Mouse (Mus musculus) myocyte (in vitro differentiated cells): ENCODE results near the gene Habp2.

ENCODE experiments used
- CEBPB ChIP-seq: IDR thresholded peaks from 2 replicates; pipeline ENCODE4 v1.6.1; 2011; ENCODE audit warnings: mild to moderate bottlenecking, moderate library complexity; ENCODE audit not compliant: poor library complexity, insufficient read depth, severe bottlenecking
- E2F4 ChIP-seq: IDR thresholded peaks from one replicate; pipeline ENCODE4 v1.6.1; 2011; ENCODE audit warnings: mild to moderate bottlenecking, control low read depth, moderate library complexity; ENCODE audit not compliant: insufficient read depth
- MAX ChIP-seq: IDR thresholded peaks from one replicate; pipeline ENCODE4 v1.6.1; 2011; ENCODE audit warnings: low read depth, mild to moderate bottlenecking, control low read depth
- MYOG ChIP-seq, 3 experiments: IDR thresholded peaks; one replicate each; pipeline ENCODE4 v1.6.1; 2011; ENCODE audit warnings: control low read depth in 2 of 3, low read depth in 2 of 3, mild to moderate bottlenecking in 2 of 3; ENCODE audit not compliant: insufficient read length in 2 of 3, control insufficient read depth in 1 of 3, insufficient read depth in 1 of 3
- POLR2A ChIP-seq: IDR thresholded peaks from one replicate; pipeline ENCODE4 v1.6.1; 2011; ENCODE audit warnings: low read depth, mild to moderate bottlenecking, control low read depth, moderate library complexity; ENCODE audit not compliant: insufficient read length
- POLR2AphosphoS2 ChIP-seq: IDR thresholded peaks from one replicate; pipeline ENCODE4 v1.6.1; 2011; ENCODE audit warnings: low read depth, control low read depth; ENCODE audit not compliant: insufficient read length
- REST ChIP-seq: IDR thresholded peaks from one replicate; pipeline ENCODE4 v1.6.1; 2011; ENCODE audit warnings: mild to moderate bottlenecking, control low read depth, moderate library complexity; ENCODE audit not compliant: insufficient read depth, insufficient read length
- SRF ChIP-seq: IDR thresholded peaks from one replicate; pipeline ENCODE4 v1.6.1; 2011; ENCODE audit warnings: low read depth; ENCODE audit not compliant: control insufficient read depth, insufficient read length
- TCF12 ChIP-seq: IDR thresholded peaks from one replicate; pipeline ENCODE4 v1.6.1; 2011; ENCODE audit warnings: mild to moderate bottlenecking, control low read depth; ENCODE audit not compliant: poor library complexity, insufficient read depth, severe bottlenecking
- TCF3 ChIP-seq: IDR thresholded peaks from one replicate; pipeline ENCODE4 v1.6.1; 2011; ENCODE audit warnings: low read depth, control low read depth; ENCODE audit not compliant: insufficient read length
- USF1 ChIP-seq: IDR thresholded peaks from one replicate; pipeline ENCODE4 v1.6.1; 2011; ENCODE audit warnings: low read depth, mild to moderate bottlenecking, control low read depth, moderate library complexity

- TF ChIP-seq MAX (no peak), MYOG (IDR thresholded peaks at IDR 0.05; ENCODE audit: control insufficient read depth in 1 of 3, insufficient read depth in 1 of 3, insufficient read length in 2 of 3, low read depth in 2 of 3) (no peak), POLR2A (no peak), TCF3 (no peak), USF1 (no peak), E2F4 (no peak), POLR2AphosphoS2 (no peak), CEBPB (no peak), REST (no peak), TCF12 (no peak), SRF (no peak)
These were observed 837 bp downstream of the Habp2 start for GRCm38 (mm10) chr19:56287580-56288367.
